Mouse (Mus musculus) CD4-positive, CD25-positive, alpha-beta regulatory T cell, adult 4 months (primary cell): ENCODE data around the gene Fam107b. TPM values are rescaled to one million over a fixed set of nuclear protein-coding genes. Genes with fewer than 3 reads are reported as not detected.
A peak's percentile ranks its signal among the peaks of the same experiment; 100 is the strongest.

Experiments used
- ATAC-seq: one replicate; pipeline ENCODE4 v1.8.0; 2017
- polyA plus RNA-seq, 2 experiments: library from polyadenylated mRNA; unstranded; fragments of 100-300 nt; shearing (Covaris generic); gene quantifications; one replicate each; pipeline ENCODE4 v1.2.1; 2017

Fam107b gene
- 100 to 1,000 TPM; 204 to 239 TPM for polyA plus RNA-seq

DNA sequence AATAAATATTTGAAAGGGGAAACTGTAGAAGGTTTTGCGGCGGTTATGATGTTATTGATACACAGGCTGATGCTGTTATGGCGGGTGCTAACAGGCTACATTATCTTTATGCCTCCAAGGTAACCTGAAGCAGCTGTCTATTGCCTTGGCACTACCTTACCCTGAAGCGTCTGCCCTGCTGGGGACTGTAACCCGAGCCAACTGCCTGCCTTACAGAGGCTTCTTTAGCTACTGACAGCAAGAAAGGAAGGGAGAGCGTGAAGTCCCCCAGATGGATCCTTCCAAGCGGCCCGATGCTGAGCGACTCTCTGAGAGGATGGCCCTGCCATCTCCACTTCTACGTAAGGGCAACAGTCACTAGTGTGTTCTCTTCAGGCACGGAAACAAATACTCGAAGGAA, at the start of gene Fam107b:
Gene Fam107b (plus strand): TSS at position 303 of the 400 bp plus-strand sequence.
- no peak for ATAC-seq

DNA sequence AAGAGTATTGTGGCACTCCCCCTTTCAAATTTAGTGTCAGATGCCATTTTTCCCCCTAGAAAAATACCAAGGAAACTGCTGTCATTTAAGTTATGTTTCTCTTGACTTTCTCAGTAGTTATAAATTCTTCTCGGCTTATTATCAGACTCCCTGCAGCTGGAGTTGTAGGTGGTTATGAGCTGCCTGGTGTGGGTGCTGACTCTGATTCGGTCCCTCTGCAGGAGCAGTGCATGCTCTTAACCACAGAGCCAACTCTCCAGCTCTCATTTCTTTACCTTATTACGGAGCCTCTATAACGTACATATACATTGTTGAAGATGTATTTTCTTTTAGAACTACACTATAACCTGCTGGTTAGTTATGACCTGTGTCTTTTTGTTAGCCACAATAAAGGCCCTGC, 47.7 kb upstream of the Fam107b start:
- no peak for ATAC-seq

- no peak for ATAC-seq
These were observed 44.0 kb upstream of the Fam107b start for GRCm38 (mm10) chr2:3526288-3526687.

- no peak for ATAC-seq
These were observed 28.8 kb upstream of the Fam107b start for GRCm38 (mm10) chr2:3541307-3542079.

GRCm38 (mm10) chr2:3546055-3546454, 24.2 kb upstream of the Fam107b start:
- ATAC-seq, result no peak

GRCm38 (mm10) chr2:3546588-3546987, 23.7 kb upstream of the Fam107b start:
- peak; percentile 93 for ATAC-seq

- ATAC-seq, result no peak
These were observed 318 bp downstream of the Fam107b start for GRCm38 (mm10) chr2:3570606-3571005.

DNA sequence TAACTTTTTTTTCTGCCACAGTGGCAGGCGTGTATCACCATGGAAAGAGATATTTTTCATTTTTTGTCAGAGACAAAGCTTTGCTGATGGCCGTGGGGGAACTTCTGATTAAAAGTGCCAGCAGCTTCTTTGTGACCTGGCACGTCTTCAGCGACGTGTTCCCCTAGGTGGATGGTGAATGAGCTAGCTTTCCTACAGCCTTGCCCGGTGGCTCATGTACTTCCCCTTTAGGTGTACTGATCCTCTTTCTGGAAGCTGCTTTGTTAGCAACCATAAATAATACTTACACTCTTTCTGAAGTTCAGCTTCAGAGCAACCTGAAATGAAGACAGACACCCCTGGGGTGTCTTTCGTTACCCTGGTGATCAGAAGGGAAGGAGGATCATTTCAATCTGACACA, 3.6 kb downstream of the Fam107b start:
- no peak for ATAC-seq

- ATAC-seq, result no peak
These were observed 4.9 kb downstream of the Fam107b start for GRCm38 (mm10) chr2:3575140-3575539.

- peak; percentile 54 for ATAC-seq
These were observed 6.1 kb downstream of the Fam107b start for GRCm38 (mm10) chr2:3576346-3576745.

DNA sequence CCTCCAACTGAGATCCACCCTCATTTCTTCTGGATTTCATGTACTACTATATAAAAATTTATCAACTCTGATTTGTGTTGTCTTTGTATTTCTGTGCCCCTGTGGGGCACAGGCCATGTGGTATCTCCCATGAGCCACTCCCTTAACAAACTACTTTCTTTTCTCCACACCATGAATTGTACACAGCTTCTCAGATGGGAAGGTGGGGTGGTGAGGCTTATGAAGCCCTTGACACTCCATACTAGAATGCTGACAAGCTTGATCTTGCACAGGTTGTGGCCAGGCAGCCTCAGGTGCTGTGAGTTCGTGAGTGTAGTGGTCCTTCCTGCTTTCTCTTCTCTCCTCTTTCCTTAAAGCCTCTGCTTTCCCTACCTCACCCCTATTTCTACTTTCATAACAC, 6.9 kb downstream of the Fam107b start:
- ATAC-seq, result no peak

- peak; percentile 45 for ATAC-seq
These were observed 8.1 kb downstream of the Fam107b start for GRCm38 (mm10) chr2:3578180-3578902.

DNA sequence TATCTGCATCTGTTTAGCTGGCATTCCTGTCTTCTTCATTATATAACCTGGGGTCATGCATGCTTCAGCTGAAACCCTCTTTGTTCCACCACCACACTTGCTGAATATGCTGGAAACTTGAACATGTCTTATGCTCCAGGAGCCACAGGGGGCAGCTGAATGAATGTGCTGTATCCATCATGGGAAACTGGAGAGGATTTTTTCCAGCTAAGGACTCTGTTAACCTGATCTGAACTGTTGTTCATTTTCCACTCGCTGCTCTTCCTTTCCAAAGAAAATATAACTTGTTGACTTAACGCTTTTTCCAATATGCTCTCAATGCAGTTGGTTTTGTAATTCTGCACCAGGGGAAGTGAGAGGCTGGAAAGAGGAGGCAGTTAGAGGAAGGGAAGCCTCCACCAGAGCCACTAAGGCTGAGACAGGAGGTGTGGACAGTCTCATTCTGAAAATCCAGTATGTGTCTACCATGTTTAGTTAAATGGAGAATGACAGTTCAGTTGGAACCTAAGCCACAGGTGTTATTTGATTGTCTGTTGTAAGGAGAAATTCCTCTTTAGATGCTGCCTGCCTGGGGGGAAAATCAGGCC, 9.1 kb downstream of the Fam107b start:
- ATAC-seq, result no peak

DNA sequence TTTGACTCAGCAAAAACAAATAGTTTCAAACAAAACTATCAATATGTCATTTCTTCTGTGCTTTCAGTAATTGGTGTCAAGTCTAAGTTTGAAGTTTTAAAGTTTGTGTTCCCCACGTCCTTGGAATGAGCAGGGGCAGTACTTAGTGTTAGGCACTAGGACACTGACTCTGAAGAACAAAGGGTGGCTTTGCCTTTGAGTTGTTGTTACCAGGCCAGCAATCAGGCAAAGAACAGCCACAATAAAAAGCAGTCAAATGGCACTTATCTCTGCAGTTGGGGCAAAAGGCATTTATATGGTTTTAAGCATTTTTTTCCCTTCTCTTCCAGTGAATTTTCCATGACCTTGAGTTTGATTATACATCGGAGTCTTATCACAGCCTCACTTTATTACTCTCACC, 12.5 kb downstream of the Fam107b start:
- no peak for ATAC-seq

GRCm38 (mm10) chr2:3585231-3585783, 15.0 kb downstream of the Fam107b start:
- ATAC-seq, result no peak

DNA sequence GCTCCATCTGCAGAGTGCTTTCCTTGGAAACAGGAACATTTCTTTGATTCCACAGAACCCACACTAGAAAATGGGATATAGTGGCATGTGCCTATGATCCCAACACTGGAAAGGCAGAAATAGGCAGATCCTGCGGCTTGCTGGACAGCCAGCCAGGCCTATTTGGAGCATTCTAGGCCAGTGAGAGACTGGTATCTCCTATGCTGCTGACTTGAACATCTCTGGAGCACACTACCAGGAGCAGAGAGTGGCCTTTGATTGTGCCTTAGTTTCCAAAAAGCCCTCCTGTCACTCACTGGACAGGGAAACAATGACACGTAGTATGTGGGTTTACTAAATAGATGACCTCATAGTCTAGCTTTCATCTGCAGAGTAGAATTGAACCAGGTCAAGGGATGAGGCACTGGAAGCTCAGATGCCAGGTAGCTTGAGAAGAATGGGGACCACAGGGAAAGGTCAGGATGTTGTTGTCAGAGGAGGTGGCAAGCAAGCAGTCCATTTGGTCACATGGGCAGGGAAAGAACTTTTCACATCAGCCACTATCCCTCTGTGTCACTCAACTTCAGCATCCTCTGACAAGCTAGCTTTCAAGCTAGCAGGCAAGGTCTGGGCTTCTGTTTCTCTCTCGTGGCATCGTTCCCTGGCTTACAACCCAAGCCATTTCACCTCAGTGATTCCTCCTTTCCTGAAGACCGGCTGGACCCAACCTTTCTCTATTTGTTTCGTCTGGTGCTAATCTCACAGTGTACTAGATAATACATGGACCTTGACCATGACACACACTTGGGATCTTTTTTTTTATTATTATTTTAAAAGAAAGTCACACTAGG, 20.0 kb downstream of the Fam107b start:
- ATAC-seq, result no peak

DNA sequence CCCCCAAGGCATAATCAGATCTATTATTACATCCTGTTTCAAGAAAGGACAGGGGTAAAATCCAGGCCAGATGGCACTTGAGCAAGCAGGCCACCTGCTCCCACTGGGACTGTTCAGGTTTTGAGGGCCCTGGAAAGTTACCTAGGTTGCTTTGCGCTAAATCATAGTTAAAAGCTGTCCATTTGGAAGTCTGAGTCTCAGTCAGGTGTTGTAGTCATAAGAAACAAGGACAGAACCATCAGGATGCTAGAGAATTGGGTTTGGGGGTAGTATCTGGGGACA, 20.6 kb downstream of the Fam107b start:
- ATAC-seq, result no peak

- ATAC-seq, result no peak
These were observed 24.5 kb downstream of the Fam107b start for GRCm38 (mm10) chr2:3594663-3595318.

DNA sequence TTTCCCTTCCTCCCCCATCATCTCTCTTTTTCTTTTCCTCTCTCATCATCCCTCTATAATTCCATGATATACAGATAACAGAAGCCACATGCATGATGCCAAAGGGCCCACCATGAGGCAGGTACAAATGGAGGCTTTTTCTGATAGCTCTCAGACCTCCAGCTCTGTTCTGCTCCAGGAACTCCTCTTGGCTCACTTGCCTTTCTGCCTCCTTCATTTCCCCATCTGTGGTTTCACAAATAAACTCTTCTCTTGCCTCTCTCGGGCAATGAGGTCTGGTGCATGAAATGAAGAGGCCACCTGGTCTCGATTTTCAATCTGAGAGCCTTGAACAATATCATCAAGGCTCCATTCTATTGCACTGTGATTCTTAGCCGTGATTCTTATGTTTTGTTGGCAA, 30.1 kb downstream of the Fam107b start:
- ATAC-seq, result no peak

GRCm38 (mm10) chr2:3602599-3602998, 32.3 kb downstream of the Fam107b start:
- no peak for ATAC-seq

DNA sequence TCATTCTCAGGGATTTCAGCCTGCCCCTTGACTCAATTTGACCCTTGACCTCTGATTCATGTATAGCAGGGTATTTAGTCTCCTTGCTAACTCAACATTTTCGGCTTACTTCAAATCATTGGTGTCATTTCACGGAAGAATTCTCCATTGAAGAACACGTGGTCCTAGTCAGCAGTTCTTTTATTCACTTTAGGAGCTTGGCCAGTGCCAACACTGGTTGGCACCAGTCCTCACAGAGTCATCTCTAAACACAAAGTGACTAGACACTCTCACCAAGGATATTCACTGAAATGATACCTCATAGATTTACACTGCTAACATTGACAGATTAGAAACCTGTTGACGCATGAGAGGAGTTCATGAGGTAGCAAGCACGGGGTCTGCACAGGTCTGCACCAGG, 32.9 kb downstream of the Fam107b start:
- ATAC-seq, result no peak
